Mouse (Mus musculus): Measurements from ENCODE around the gene Fam241a.

Gene Fam241a

GRCm38 (mm10) chr3:127895792-127896541, at the start of gene Fam241a:
Fam241a (minus strand) TSS chr3:127896324.
- ATAC-seq (ENCODE audit: insufficient number of reproducible peaks, low FRiP score, low TSS enrichment) = peak; percentile 89

GRCm38 (mm10) chr3:127932453-127932852, 36.3 kb upstream of the Fam241a start:
- no peak for ATAC-seq (ENCODE audit: insufficient number of reproducible peaks, low FRiP score, low TSS enrichment)

- ATAC-seq (ENCODE audit: insufficient number of reproducible peaks, low FRiP score, low TSS enrichment) = no peak
These were observed 34.3 kb upstream of the Fam241a start for GRCm38 (mm10) chr3:127930326-127931012.

- no peak for ATAC-seq (ENCODE audit: insufficient number of reproducible peaks, low FRiP score, low TSS enrichment)
These were observed 33.8 kb upstream of the Fam241a start for GRCm38 (mm10) chr3:127929921-127930320.

- no peak for ATAC-seq (ENCODE audit: insufficient number of reproducible peaks, low FRiP score, low TSS enrichment)
These were observed 30.6 kb upstream of the Fam241a start for GRCm38 (mm10) chr3:127926635-127927183.

- no peak for ATAC-seq (ENCODE audit: insufficient number of reproducible peaks, low FRiP score, low TSS enrichment)
These were observed 28.3 kb upstream of the Fam241a start for GRCm38 (mm10) chr3:127924464-127924863.

GRCm38 (mm10) chr3:127923183-127923582, 27.1 kb upstream of the Fam241a start:
- no peak for ATAC-seq (ENCODE audit: insufficient number of reproducible peaks, low FRiP score, low TSS enrichment)

GRCm38 (mm10) chr3:127922125-127922524, 26.0 kb upstream of the Fam241a start:
- peak; percentile 86 for ATAC-seq (ENCODE audit: insufficient number of reproducible peaks, low FRiP score, low TSS enrichment)

- no peak for ATAC-seq (ENCODE audit: insufficient number of reproducible peaks, low FRiP score, low TSS enrichment)
These were observed 22.0 kb upstream of the Fam241a start for GRCm38 (mm10) chr3:127917999-127918661.

GRCm38 (mm10) chr3:127917549-127917948, 21.4 kb upstream of the Fam241a start:
- ATAC-seq (ENCODE audit: insufficient number of reproducible peaks, low FRiP score, low TSS enrichment) = no peak

- ATAC-seq (ENCODE audit: insufficient number of reproducible peaks, low FRiP score, low TSS enrichment) = no peak
These were observed 19.7 kb upstream of the Fam241a start for GRCm38 (mm10) chr3:127915656-127916334.

- no peak for ATAC-seq (ENCODE audit: insufficient number of reproducible peaks, low FRiP score, low TSS enrichment)
These were observed 18.0 kb upstream of the Fam241a start for GRCm38 (mm10) chr3:127913885-127914709.

- ATAC-seq (ENCODE audit: insufficient number of reproducible peaks, low FRiP score, low TSS enrichment) = no peak
These were observed 13.8 kb upstream of the Fam241a start for GRCm38 (mm10) chr3:127909941-127910340.

GRCm38 (mm10) chr3:127894981-127895779, 944 bp downstream of the Fam241a start:
- ATAC-seq (ENCODE audit: insufficient number of reproducible peaks, low FRiP score, low TSS enrichment) = no peak

GRCm38 (mm10) chr3:127893902-127894301, 2.2 kb downstream of the Fam241a start:
- no peak for ATAC-seq (ENCODE audit: insufficient number of reproducible peaks, low FRiP score, low TSS enrichment)

GRCm38 (mm10) chr3:127891906-127892305, 4.2 kb downstream of the Fam241a start:
- ATAC-seq (ENCODE audit: insufficient number of reproducible peaks, low FRiP score, low TSS enrichment) = no peak

GRCm38 (mm10) chr3:127890008-127890407, 6.1 kb downstream of the Fam241a start:
- no peak for ATAC-seq (ENCODE audit: insufficient number of reproducible peaks, low FRiP score, low TSS enrichment)

- ATAC-seq (ENCODE audit: insufficient number of reproducible peaks, low FRiP score, low TSS enrichment) = no peak
These were observed 6.6 kb downstream of the Fam241a start for GRCm38 (mm10) chr3:127889570-127889969.

GRCm38 (mm10) chr3:127881684-127882083, 14.4 kb downstream of the Fam241a start:
- no peak for ATAC-seq (ENCODE audit: insufficient number of reproducible peaks, low FRiP score, low TSS enrichment)
